Mouse (Mus musculus) liver (tissue): ENCODE measurements around the gene Hpdl.

Experiments used
- DNase-seq: peaks from one replicate; pipeline ENCODE4 v3.0.0-alpha.2; 2020; ENCODE audit warnings: mixed read lengths

The Hpdl gene

GRCm38 (mm10) chr4:116796442-116797110 is 24.9 kb downstream of the Hpdl start:
- no peak for DNase-seq

GRCm38 (mm10) chr4:116794273-116794672 is 27.2 kb downstream of the Hpdl start:
- no peak for DNase-seq

- DNase-seq: no peak
Measured at GRCm38 (mm10) chr4:116792453-116792852, 29.1 kb downstream of the Hpdl start.

GRCm38 (mm10) chr4:116788956-116789355 is 32.6 kb downstream of the Hpdl start:
- DNase-seq: peak; percentile 76

GRCm38 (mm10) chr4:116787985-116788760 is 33.3 kb downstream of the Hpdl start:
- no peak for DNase-seq

GRCm38 (mm10) chr4:116786587-116786986 is 34.9 kb downstream of the Hpdl start:
- DNase-seq: no peak

GRCm38 (mm10) chr4:116782171-116782570 is 39.3 kb downstream of the Hpdl start:
- DNase-seq: no peak

GRCm38 (mm10) chr4:116781366-116781765 is 40.1 kb downstream of the Hpdl start:
- DNase-seq: no peak

GRCm38 (mm10) chr4:116780541-116780940 is 41.0 kb downstream of the Hpdl start:
- no peak for DNase-seq

- no peak for DNase-seq
Measured at GRCm38 (mm10) chr4:116777079-116777478, 44.4 kb downstream of the Hpdl start.

GRCm38 (mm10) chr4:116776391-116776790 is 45.1 kb downstream of the Hpdl start:
- no peak for DNase-seq
